Comparison of ENCODE assay signal across 8 mouse cellular contexts in the genomic region with DNA sequence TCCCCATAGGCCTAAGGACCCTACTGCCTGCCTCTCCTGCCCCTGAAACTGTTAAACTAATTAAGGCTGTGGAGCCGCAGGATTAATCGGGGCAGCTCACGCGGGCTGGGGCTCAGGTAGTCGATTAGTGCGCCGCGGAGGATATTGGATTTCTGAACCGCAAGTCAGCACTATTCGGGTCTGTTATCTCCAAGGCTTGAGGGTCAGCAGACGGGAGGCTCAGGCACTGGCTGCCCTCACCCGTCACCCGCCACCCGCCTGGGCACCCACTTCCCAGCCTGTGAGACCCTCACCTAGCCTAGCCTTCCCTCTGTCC. TPM values are rescaled to one million over a fixed set of nuclear protein-coding genes. Genes with fewer than 3 reads are reported as not detected.
A peak's percentile ranks its signal among the peaks of the same experiment; 100 is the strongest.
DNase-seq lines count a peak whose midpoint lies in the region; ATAC-seq and TF ChIP-seq lines count a peak whose summit lies in the region.

No protein-coding gene starts in this region.

- H3K4me2 ChIP-seq in heart, embryonic 14.5 days (ENCODE audit: low read length) = peak overlapping the region; percentile 27; the same call in 1 of the 2 replicates
- H3K4me2 ChIP-seq in midbrain, embryonic 12.5 days (replicated peaks) = peak overlapping the region; percentile 1; the same call in 1 of the 2 replicates

- ATAC-seq in heart, embryonic 14.5 days (ENCODE audit: insufficient number of reproducible peaks, insufficient read depth, low FRiP score, low read depth) = no peak
- ATAC-seq in midbrain, embryonic 12.5 days (ENCODE audit: low FRiP score, low read depth) = no peak
- ATAC-seq in erythroid progenitor cell, adult 5-6 weeks (replicated peaks; ENCODE audit: low FRiP score, poor library complexity, severe bottlenecking) = no peak

- H3K4me1 ChIP-seq in heart, embryonic 14.5 days (ENCODE audit: control insufficient read depth in 2 of 2, insufficient read depth in 2 of 2, low read length in 2 of 2) = peaks cover 66 to 98% of the 10 kb centered on the region in 2 experiments
- peaks cover 90% of the 10 kb centered on the region for H3K4me1 ChIP-seq in hindbrain, embryonic 10.5 days (replicated peaks)
- H3K4me1 ChIP-seq in midbrain, embryonic 12.5 days = peaks cover 74% of the 10 kb centered on the region

- peaks cover 12% of the 10 kb centered on the region for H3K36me3 ChIP-seq in heart, embryonic 14.5 days (ENCODE audit: control insufficient read depth, insufficient read depth, low read length)
- H3K36me3 ChIP-seq in hindbrain, embryonic 10.5 days = peaks cover 11% of the 10 kb centered on the region
- H3K36me3 ChIP-seq in midbrain, embryonic 12.5 days = peaks cover 4% of the 10 kb centered on the region; the same call in 1 of the 2 replicates

- peak overlapping the region; percentile 33 to 96; a peak in 3 of 4 replicates for H3K27ac ChIP-seq in heart, embryonic 14.5 days (replicated peaks in 1 of 2; ENCODE audit: control insufficient read depth in 1 of 2, insufficient read depth in 1 of 2, low read depth in 2 of 2, low read length in 2 of 2)
- H3K27ac ChIP-seq in hindbrain, embryonic 10.5 days = peak overlapping the region; percentile 60
- H3K27ac ChIP-seq in midbrain, embryonic 12.5 days (replicated peaks) = peak overlapping the region; percentile 61

- no peak overlapping the region for H3K4me3 ChIP-seq in heart, embryonic 14.5 days (ENCODE audit: control insufficient read depth in 1 of 2, insufficient read depth in 1 of 2, low read depth in 1 of 2, low read length in 2 of 2)
- H3K4me3 ChIP-seq in hindbrain, embryonic 10.5 days = peak overlapping the region; percentile 16
- no peak overlapping the region for H3K4me3 ChIP-seq in midbrain, embryonic 12.5 days

- TF ChIP-seq POLR2A in brain, embryonic 14.5 days (IDR thresholded peaks at IDR 0.05; ENCODE audit: borderline replicate concordance, extremely low read depth, insufficient read depth, insufficient read length, poor library complexity, severe bottlenecking) = no peak

- no peaks in the 10 kb centered on the region for H3K9me3 ChIP-seq in heart, embryonic 14.5 days (ENCODE audit: control insufficient read depth, low read length)
- no peaks in the 10 kb centered on the region for H3K9me3 ChIP-seq in hindbrain, embryonic 10.5 days
- H3K9me3 ChIP-seq in midbrain, embryonic 12.5 days = no peaks in the 10 kb centered on the region

- no peaks in the 10 kb centered on the region for H3K27me3 ChIP-seq in heart, embryonic 14.5 days (ENCODE audit: control insufficient read depth, insufficient read depth, low read length)
- H3K27me3 ChIP-seq in hindbrain, embryonic 10.5 days (ENCODE audit: insufficient read depth, poor library complexity, severe bottlenecking) = no peaks in the 10 kb centered on the region
- peaks cover 14% of the 10 kb centered on the region for H3K27me3 ChIP-seq in midbrain, embryonic 12.5 days

- peak overlapping the region; percentile 36 for H3K9ac ChIP-seq in heart, embryonic 14.5 days (ENCODE audit: low read length)
- 0 out of 2 replicates have a peak overlapping the region, but pooled peaks have one; percentile 25 for H3K9ac ChIP-seq in midbrain, embryonic 12.5 days (replicated peaks)

- TF ChIP-seq CTCF in brain, embryonic 14.5 days (IDR thresholded peaks at IDR 0.05; ENCODE audit: borderline replicate concordance, extremely low read depth, insufficient read depth, insufficient read length) = no peak

- WGBS in heart, embryonic 14.5 days = 36% methylated on average over 14 of the region's 14 CpGs
- 81% methylated on average over 14 of the region's 14 CpGs for WGBS in hindbrain, embryonic 10.5 days
- 39% methylated on average over 14 of the region's 14 CpGs for WGBS in midbrain, embryonic 12.5 days

- no peak for DNase-seq in heart, adult 8-10 months (ENCODE audit: low spot score)
- DNase-seq in brain, embryonic 14.5 days (ENCODE audit: low read depth) = peak; percentile 40
- DNase-seq in hindbrain, embryonic 10.5 days (ENCODE audit: low spot score) = no peak
- DNase-seq in thymus, adult 18-20 months = no peak
- no peak for DNase-seq in adrenal gland, adult (ENCODE audit: inconsistent age in 2 of 2, low spot score in 1 of 2)

RNA-seq across cellular contexts. Expression of a gene that starts 40.4 kb away (rescaled TPM):
- 7.1 and 9.0 TPM in 2 replicates for polyA plus RNA-seq in heart, embryonic 14.5 days (2014; fragmentation: Nextera tagmentation; extraction: Ambion mirVana)
- total RNA-seq in heart, adult 8-10 months (2022) = 10 to 100 TPM; 37.5 to 52.5 (median 45.0) TPM
- 20.9 and 43.2 TPM in 2 replicates for polyA plus RNA-seq in brain, embryonic 14.5 days (2012; rRNA removed)
- polyA plus RNA-seq in hindbrain, embryonic 10.5 days (2016; fragmentation: Nextera tagmentation; extraction: Ambion mirVana) = 9.0 and 9.7 TPM in 2 replicates
- polyA plus RNA-seq in midbrain, embryonic 12.5 days (2016; fragmentation: Nextera tagmentation; extraction: Ambion mirVana) = 8.9 and 9.1 TPM in 2 replicates
- total RNA-seq in erythroid progenitor cell, adult 5-6 weeks (2015; ENCODE audit: low replicate concordance) = 2.9 TPM in 2 replicates
- 0.26 TPM in 1 of 2 replicates, not detected in the other for total RNA-seq in erythroid progenitor cell, adult 5-6 weeks (2017; ENCODE audit: low replicate concordance)
